Mouse (Mus musculus) retina, postnatal 7 days (tissue): Measurements from ENCODE around the gene Nsun5.

Experiments used
- DNase-seq: peaks from one replicate; pipeline ENCODE4 v3.0.0-alpha.2; 2012; ENCODE audit warnings: low read depth, low spot score

Nsun5 gene

GRCm38 (mm10) chr5:135373601-135374000 lies 3.8 kb downstream of the Nsun5 start:
- DNase-seq = no peak

- no peak for DNase-seq
Observed at GRCm38 (mm10) chr5:135375167-135375566, 5.4 kb downstream of the Nsun5 start.

GRCm38 (mm10) chr5:135376341-135376740 lies 6.6 kb downstream of the Nsun5 start:
- DNase-seq = no peak

- no peak for DNase-seq
Observed at GRCm38 (mm10) chr5:135380681-135381080, 10.9 kb downstream of the Nsun5 start.

- no peak for DNase-seq
Observed at GRCm38 (mm10) chr5:135381356-135381925, 11.7 kb downstream of the Nsun5 start.

- DNase-seq = no peak
Observed at GRCm38 (mm10) chr5:135382746-135383145, 13.0 kb downstream of the Nsun5 start.

GRCm38 (mm10) chr5:135383771-135384170 lies 14.0 kb downstream of the Nsun5 start:
- DNase-seq = no peak

GRCm38 (mm10) chr5:135394004-135394823 lies 24.5 kb downstream of the Nsun5 start, which contains the start of gene Pom121:
Gene Pom121 (minus strand): TSS chr5:135394546.
- DNase-seq = peak; percentile 72

- DNase-seq = no peak
Observed at GRCm38 (mm10) chr5:135395826-135396225, 26.1 kb downstream of the Nsun5 start.

GRCm38 (mm10) chr5:135399382-135399781 lies 29.6 kb downstream of the Nsun5 start:
- DNase-seq = no peak

GRCm38 (mm10) chr5:135400244-135400643 lies 30.5 kb downstream of the Nsun5 start:
- DNase-seq = peak; percentile 79

- no peak for DNase-seq
Observed at GRCm38 (mm10) chr5:135404623-135405022, 34.9 kb downstream of the Nsun5 start.

GRCm38 (mm10) chr5:135405437-135405836 lies 35.7 kb downstream of the Nsun5 start:
- DNase-seq = no peak

- DNase-seq = no peak
Observed at GRCm38 (mm10) chr5:135408114-135408513, 38.4 kb downstream of the Nsun5 start.

- DNase-seq = no peak
Observed at GRCm38 (mm10) chr5:135410266-135410665, 40.5 kb downstream of the Nsun5 start.
